Mouse (Mus musculus) thymus, adult 2 months (tissue): ENCODE results near the gene Plvap. TPM values are rescaled to one million over a fixed set of nuclear protein-coding genes. Genes with fewer than 3 reads are reported as not detected.

ENCODE experiments used
- DNase-seq: peaks from one replicate; pipeline ENCODE4 v3.0.0; 2021
- H3K27ac ChIP-seq: fragments of 200-500 bp; 2 replicates; pipeline ENCODE4 v1.5.1; 2012; ENCODE audit warnings: low read length, control low read depth; ENCODE audit not compliant: control insufficient read depth, insufficient read depth
- H3K27me3 ChIP-seq: fragments of 200-500 bp; 2 replicates; pipeline ENCODE4 v1.6.1; 2012; ENCODE audit warnings: mild to moderate bottlenecking, low read length, moderate library complexity, mixed read lengths; ENCODE audit not compliant: control insufficient read depth, insufficient read depth
- H3K36me3 ChIP-seq: fragments of 200-500 bp; 2 replicates; pipeline ENCODE4 v1.6.1; 2012; ENCODE audit warnings: mild to moderate bottlenecking, low read length, moderate library complexity; ENCODE audit not compliant: control insufficient read depth, insufficient read depth
- H3K4me1 ChIP-seq: fragments of 200-500 bp; replicated peaks from 2 replicates; pipeline ENCODE4 v1.6.1; 2012; ENCODE audit warnings: low read length; ENCODE audit not compliant: control insufficient read depth, insufficient read depth
- H3K4me3 ChIP-seq: fragments of 200-500 bp; 2 replicates; pipeline ENCODE4 v1.5.1; 2012; ENCODE audit warnings: mild to moderate bottlenecking, low read length, control low read depth, moderate library complexity; ENCODE audit not compliant: control insufficient read depth, insufficient read depth
- CTCF ChIP-seq: fragments of 200-500 bp; IDR thresholded peaks from 2 replicates; pipeline ENCODE4 v1.5.1; 2012; ENCODE audit warnings: mild to moderate bottlenecking, control low read depth, low read length, moderate library complexity, borderline replicate concordance; ENCODE audit not compliant: control insufficient read depth, poor library complexity, insufficient read depth; ENCODE audit errors: extremely low read depth
- POLR2A ChIP-seq: fragments of 200-500 bp; IDR thresholded peaks from 2 replicates; pipeline ENCODE4 v1.6.1; 2012; ENCODE audit warnings: mild to moderate bottlenecking, low read length, control low read depth, moderate library complexity; ENCODE audit not compliant: control insufficient read depth, poor library complexity, insufficient read depth; ENCODE audit errors: extremely low read depth
- WGBS: fragments of 180-500 bp; shearing (Covaris S2); methylation state at CpG from one replicate; pipeline ENCODE4 v1.1.7; 2018; 5-methylcytosine and 5-hydroxymethylcytosine counted together
- polyA plus RNA-seq: library from polyadenylated mRNA; depleted of rRNA; stranded (reverse); fragments of >200 nt; gene quantifications from 2 replicates; pipeline ENCODE4 v1.2.3, GENCODE M21; 2012

Plvap gene
- polyA plus RNA-seq, 1 experiment = 62.6 TPM

DNA sequence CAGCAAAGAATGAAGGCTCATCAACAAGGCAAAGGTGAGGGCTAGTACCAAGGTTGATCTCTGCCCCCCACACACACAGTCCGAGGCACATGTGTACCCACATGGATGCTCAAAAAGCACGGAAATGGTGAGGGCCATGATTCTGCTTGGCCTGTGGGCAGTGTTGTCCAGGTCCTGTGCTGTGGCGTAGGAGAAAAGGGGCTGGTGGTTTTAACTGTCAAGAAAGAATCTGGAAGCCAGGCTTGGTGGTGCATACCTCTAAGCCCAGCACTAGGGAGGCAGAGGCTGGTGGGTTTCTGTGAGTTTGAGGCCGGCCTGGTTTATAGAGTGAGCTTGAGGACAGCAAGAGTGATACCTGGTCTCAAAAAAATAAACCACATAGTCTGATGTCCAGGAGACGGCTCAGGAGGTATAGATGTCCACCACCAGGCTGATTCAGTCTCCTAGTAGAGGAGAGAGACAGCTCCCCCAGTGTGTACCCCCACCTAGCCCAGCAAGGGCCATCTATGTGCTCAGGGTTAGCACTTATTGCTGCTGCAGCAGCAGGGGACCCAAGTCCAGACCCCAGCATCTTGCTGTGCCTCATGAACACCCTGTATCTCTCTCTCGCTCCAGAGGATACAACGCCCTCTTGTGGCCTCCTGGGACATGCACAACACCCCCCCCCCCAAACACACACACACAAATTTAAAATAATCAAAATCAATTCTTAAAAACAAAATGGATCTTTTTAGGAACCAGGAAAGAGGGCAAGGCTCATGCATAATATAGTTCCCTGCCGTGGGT is 38.8 kb downstream of the Plvap start:
- no peak overlapping the region for H3K4me3 ChIP-seq
- no peaks in the 10 kb centered on the region for H3K27me3 ChIP-seq
- no peak for TF ChIP-seq CTCF
- no peak for TF ChIP-seq POLR2A
- peaks cover 19% of the 10 kb centered on the region for H3K36me3 ChIP-seq
- peaks cover 30% of the 10 kb centered on the region for H3K4me1 ChIP-seq
- H3K27ac ChIP-seq = no peak overlapping the region
- no peak for DNase-seq
- 97% methylated on average over 8 of the region's 8 CpGs for whole genome bisulfite sequencing

DNA sequence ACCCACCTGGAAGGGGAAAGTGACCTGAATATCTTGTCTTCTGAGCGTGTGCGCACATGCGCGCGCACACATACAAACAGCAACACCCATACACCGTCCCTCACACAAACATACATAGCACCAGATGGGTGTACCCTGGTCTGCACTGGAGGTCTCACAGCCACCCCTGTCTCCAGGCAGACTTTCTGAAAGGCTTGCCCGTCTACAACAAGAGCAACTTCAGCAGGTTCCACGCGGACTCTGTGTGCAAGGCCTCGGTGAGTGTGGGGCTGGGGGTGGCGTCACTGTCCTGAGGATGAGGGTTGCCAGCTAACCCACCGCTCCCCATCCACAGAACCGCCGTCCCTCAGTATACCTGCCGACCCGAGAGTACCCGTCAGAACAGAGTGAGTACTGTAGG is 39.7 kb downstream of the Plvap start:
- 98% methylated on average over 17 of the region's 17 CpGs for WGBS
- no peak for TF ChIP-seq CTCF
- no peak for TF ChIP-seq POLR2A
- DNase-seq = no peak
- no peak overlapping the region for H3K4me3 ChIP-seq
- H3K27ac ChIP-seq = no peak overlapping the region
- H3K27me3 ChIP-seq = no peaks in the 10 kb centered on the region
- peaks cover 19% of the 10 kb centered on the region for H3K36me3 ChIP-seq
- peaks cover 21% of the 10 kb centered on the region for H3K4me1 ChIP-seq

DNA sequence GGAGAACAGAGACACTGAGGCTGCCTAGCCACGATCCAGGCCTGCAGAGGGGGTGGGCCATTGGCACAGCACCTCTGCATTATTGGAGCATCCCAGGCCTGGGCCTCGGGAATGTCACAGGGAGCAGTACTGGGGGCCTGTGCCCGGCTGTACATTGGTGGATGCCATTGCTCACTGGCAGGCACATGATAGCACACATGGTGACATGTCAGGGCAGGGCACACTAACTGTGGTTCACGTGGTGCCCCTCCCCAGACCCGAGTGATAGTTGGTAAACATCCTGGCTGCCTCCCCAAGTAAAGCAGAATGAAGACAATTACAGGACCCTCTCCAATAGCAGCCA is 40.7 kb downstream of the Plvap start:
- no peak for DNase-seq
- no peak overlapping the region for H3K4me3 ChIP-seq
- TF ChIP-seq CTCF (no peak), POLR2A (no peak)
- H3K36me3 ChIP-seq = peaks cover 19% of the 10 kb centered on the region
- H3K27ac ChIP-seq = no peak overlapping the region
- H3K27me3 ChIP-seq = no peaks in the 10 kb centered on the region
- 95% methylated on average over 5 of the region's 5 CpGs for WGBS
- H3K4me1 ChIP-seq = peaks cover 20% of the 10 kb centered on the region

DNA sequence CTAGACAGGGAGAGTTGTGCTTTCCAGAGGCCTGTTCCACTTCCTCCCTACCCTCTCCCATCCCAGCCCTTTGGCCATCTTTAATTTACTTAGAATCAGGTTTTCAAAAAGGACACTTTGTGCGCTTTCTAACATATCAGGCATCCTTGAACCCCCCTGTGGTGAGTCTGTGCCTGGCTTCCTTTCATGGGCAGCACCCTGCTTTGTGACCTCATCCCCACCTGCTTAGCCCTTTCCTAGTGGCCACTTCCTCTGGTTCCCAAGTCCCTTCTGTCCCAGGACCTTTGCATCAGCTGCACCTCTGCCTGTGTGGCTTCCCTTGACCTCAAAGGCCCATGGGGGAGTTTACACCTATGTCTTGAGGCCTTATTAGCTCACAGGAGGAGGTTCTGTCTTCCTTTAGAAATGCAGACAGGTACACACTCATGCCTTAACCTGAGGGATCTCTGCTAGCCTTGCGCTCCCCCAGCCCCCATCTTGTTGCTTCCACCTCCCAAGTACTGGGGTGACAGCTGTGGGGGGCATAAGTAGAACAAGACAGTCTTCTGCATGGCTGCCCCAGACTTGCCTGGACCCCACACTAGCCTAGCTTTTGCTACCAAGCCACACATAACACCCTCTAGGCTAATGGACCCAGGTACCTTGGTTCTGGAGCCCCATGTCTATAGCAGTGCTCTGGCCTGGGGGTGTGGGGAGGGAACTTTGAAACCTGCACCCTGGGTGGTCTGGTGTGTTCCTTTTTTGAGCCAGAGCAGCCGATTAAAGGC is 41.2 kb downstream of the Plvap start:
- peaks cover 17% of the 10 kb centered on the region for H3K4me1 ChIP-seq
- no peak overlapping the region for H3K4me3 ChIP-seq
- H3K36me3 ChIP-seq = peaks cover 19% of the 10 kb centered on the region
- H3K27me3 ChIP-seq = no peaks in the 10 kb centered on the region
- no peak for TF ChIP-seq POLR2A
- TF ChIP-seq CTCF = no peak
- DNase-seq = no peak
- no peak overlapping the region for H3K27ac ChIP-seq
- 92% methylated on average over 3 of the region's 3 CpGs for WGBS

DNA sequence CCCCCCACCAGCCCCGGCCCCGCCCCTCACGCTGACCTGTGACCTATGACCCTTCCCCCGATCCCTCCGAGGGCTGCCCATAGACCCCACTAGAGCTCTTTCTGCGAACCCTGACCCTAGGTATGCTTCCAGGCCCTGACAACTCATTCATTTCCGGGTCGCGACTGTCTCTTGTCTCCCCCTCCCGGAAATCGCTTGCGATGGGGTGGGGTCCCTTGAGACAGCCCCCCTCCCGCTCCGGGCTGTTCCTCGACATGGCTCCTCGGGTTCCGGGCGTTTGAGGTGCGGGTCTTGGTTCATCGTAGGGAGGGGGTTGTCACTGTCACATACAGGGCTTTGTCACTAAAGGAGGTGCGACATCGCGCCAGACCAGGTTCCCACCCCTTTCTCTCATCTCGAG is 42.1 kb downstream of the Plvap start:
- Histone ChIP-seq H3K4me1 (peaks cover 18% of the 10 kb centered on the region), H3K36me3 (peaks cover 19% of the 10 kb centered on the region), H3K27ac (no peak overlapping the region), H3K4me3 (peak overlapping the region; percentile 61), H3K27me3 (no peaks in the 10 kb centered on the region)
- TF ChIP-seq POLR2A (no peak), CTCF (no peak)
- peak; percentile 66 for DNase-seq
- under 1% methylated on average over 24 of the region's 24 CpGs for WGBS

DNA sequence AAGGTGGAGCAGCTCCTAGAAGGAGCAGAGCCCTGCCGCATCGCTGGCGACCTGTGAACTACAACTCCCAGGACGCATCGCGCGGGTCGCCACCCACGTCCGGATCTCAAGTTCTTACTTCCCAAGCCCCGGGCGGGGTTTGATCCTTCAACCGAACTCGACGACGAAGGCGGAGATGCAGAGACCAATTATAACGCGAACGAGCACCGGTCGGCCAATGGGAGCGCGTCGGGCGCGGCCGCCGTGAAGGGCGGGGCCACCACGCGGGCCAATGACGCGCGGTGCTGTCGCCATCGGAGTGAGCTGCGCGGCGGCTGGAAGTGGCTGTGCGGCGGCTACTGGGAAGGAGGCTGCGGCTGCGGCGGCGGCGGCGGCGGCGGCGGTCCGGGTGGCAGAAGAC is 42.6 kb downstream of the Plvap start, which contains the start of gene Dda1:
Gene Dda1 (plus strand): TSS at position 284 of the 400 bp plus-strand sequence.
- H3K4me1 ChIP-seq = peaks cover 23% of the 10 kb centered on the region
- H3K36me3 ChIP-seq = peaks cover 14% of the 10 kb centered on the region
- H3K27ac ChIP-seq = no peak within 1 kb of the TSS
- TF ChIP-seq POLR2A (peak; percentile 75), CTCF (peak; percentile 59; the same call in 1 of the 2 replicates)
- H3K27me3 ChIP-seq = no peaks in the 10 kb centered on the region
- DNase-seq = peak; percentile 96
- H3K4me3 ChIP-seq = peak within 1 kb of the TSS; percentile 61
- WGBS = under 1% methylated on average over 51 of the region's 52 CpGs
